Mouse (Mus musculus): ENCODE measurements around the gene Apol7a. TPM values are rescaled to one million over a fixed set of nuclear protein-coding genes. Genes with fewer than 3 reads are reported as not detected.
"Not testable (repeated sequence)": the region's sequence is repeated elsewhere in the genome, so short reads cannot be mapped to it uniquely, and the experiment has no call there.

The Apol7a gene
- polyA plus RNA-seq, 1 experiment from 2014 or later: 0.39 TPM

- not testable (repeated sequence) for H3K4me1 ChIP-seq (ENCODE audit: control insufficient read depth, insufficient read depth, low read length); ATAC-seq (replicated peaks; ENCODE audit: extremely low read depth, insufficient read depth, low FRiP score)
- 22% methylated on average over 4 of the region's 4 CpGs for WGBS
Observed at GRCm38 (mm10) chr15:77412695-77413094, 13.8 kb upstream of the Apol7a start.

GRCm38 (mm10) chr15:77411035-77411434 lies 12.1 kb upstream of the Apol7a start, which contains the start of gene Apol9a:
Apol9a (minus strand) TSS chr15:77411135.
- H3K27me3 ChIP-seq (ENCODE audit: control insufficient read depth, insufficient read depth, low read length); H3K4me3 ChIP-seq (ENCODE audit: low read length); H3K9me3 ChIP-seq (replicated peaks; ENCODE audit: control insufficient read depth, low read length); H3K9ac ChIP-seq (ENCODE audit: low read length); H3K4me2 ChIP-seq (ENCODE audit: low read depth, low read length); H3K4me1 ChIP-seq (ENCODE audit: control insufficient read depth, insufficient read depth, low read length); H3K36me3 ChIP-seq (ENCODE audit: control insufficient read depth, insufficient read depth); ATAC-seq (replicated peaks; ENCODE audit: extremely low read depth, insufficient read depth, low FRiP score); H3K27ac ChIP-seq (ENCODE audit: low read length): not testable (repeated sequence)
- no CpG with 5 or more reads among the region's 4 CpGs for WGBS

More at GRCm38 (mm10) chr15:77412695-77413094, 13.8 kb upstream of the Apol7a start:
- H3K9ac ChIP-seq (ENCODE audit: low read length); H3K36me3 ChIP-seq (ENCODE audit: control insufficient read depth, insufficient read depth); H3K27ac ChIP-seq (ENCODE audit: low read length); H3K9me3 ChIP-seq (replicated peaks; ENCODE audit: control insufficient read depth, low read length); H3K4me3 ChIP-seq (ENCODE audit: low read length); H3K4me2 ChIP-seq (ENCODE audit: low read depth, low read length); H3K27me3 ChIP-seq (ENCODE audit: control insufficient read depth, insufficient read depth, low read length): not testable (repeated sequence)

GRCm38 (mm10) chr15:77406370-77406769 lies 7.5 kb upstream of the Apol7a start:
- not testable (repeated sequence) for H3K4me2 ChIP-seq (ENCODE audit: low read depth, low read length); H3K9ac ChIP-seq (ENCODE audit: low read length); H3K4me1 ChIP-seq (ENCODE audit: control insufficient read depth, insufficient read depth, low read length); H3K27ac ChIP-seq (ENCODE audit: low read length); H3K4me3 ChIP-seq (ENCODE audit: low read length); H3K36me3 ChIP-seq (ENCODE audit: control insufficient read depth, insufficient read depth); H3K27me3 ChIP-seq (ENCODE audit: control insufficient read depth, insufficient read depth, low read length); H3K9me3 ChIP-seq (replicated peaks; ENCODE audit: control insufficient read depth, low read length)
- WGBS: 34% methylated on average over 10 of the region's 10 CpGs
- peak; percentile 52 for ATAC-seq (replicated peaks; ENCODE audit: extremely low read depth, insufficient read depth, low FRiP score)

GRCm38 (mm10) chr15:77397450-77398132 lies 1.3 kb downstream of the Apol7a start:
- peak; percentile 86 for ATAC-seq (replicated peaks; ENCODE audit: extremely low read depth, insufficient read depth, low FRiP score)
- Histone ChIP-seq H3K27ac (ENCODE audit: low read length) (peak overlapping the region; percentile 55; the same call in 1 of the 2 replicates), H3K4me2 (ENCODE audit: low read depth, low read length) (peak overlapping the region; percentile 6; the same call in 1 of the 2 replicates)
- H3K9me3 ChIP-seq (replicated peaks; ENCODE audit: control insufficient read depth, low read length); H3K27me3 ChIP-seq (ENCODE audit: control insufficient read depth, insufficient read depth, low read length); H3K4me1 ChIP-seq (ENCODE audit: control insufficient read depth, insufficient read depth, low read length); H3K9ac ChIP-seq (ENCODE audit: low read length); H3K4me3 ChIP-seq (ENCODE audit: low read length); H3K36me3 ChIP-seq (ENCODE audit: control insufficient read depth, insufficient read depth): not testable (repeated sequence)
- WGBS: 23% methylated on average over 11 of the region's 11 CpGs

GRCm38 (mm10) chr15:77393832-77394231 lies 5.1 kb downstream of the Apol7a start:
- 50% methylated on average over 3 of the region's 3 CpGs for WGBS
- H3K4me2 ChIP-seq (ENCODE audit: low read depth, low read length); H3K4me1 ChIP-seq (ENCODE audit: control insufficient read depth, insufficient read depth, low read length); H3K4me3 ChIP-seq (ENCODE audit: low read length); H3K36me3 ChIP-seq (ENCODE audit: control insufficient read depth, insufficient read depth); H3K9me3 ChIP-seq (replicated peaks; ENCODE audit: control insufficient read depth, low read length); H3K27ac ChIP-seq (ENCODE audit: low read length); H3K9ac ChIP-seq (ENCODE audit: low read length); H3K27me3 ChIP-seq (ENCODE audit: control insufficient read depth, insufficient read depth, low read length); ATAC-seq (replicated peaks; ENCODE audit: extremely low read depth, insufficient read depth, low FRiP score): not testable (repeated sequence)

GRCm38 (mm10) chr15:77387462-77387861 lies 11.4 kb downstream of the Apol7a start:
- H3K4me1 ChIP-seq (ENCODE audit: control insufficient read depth, insufficient read depth, low read length): no peaks in the 10 kb centered on the region
- no peak overlapping the region for H3K4me2 ChIP-seq (ENCODE audit: low read depth, low read length)
- no peak for ATAC-seq (replicated peaks; ENCODE audit: extremely low read depth, insufficient read depth, low FRiP score)
- no peaks in the 10 kb centered on the region for H3K9me3 ChIP-seq (replicated peaks; ENCODE audit: control insufficient read depth, low read length)
- H3K4me3 ChIP-seq (ENCODE audit: low read length): no peak overlapping the region
- H3K27ac ChIP-seq (ENCODE audit: low read length): no peak overlapping the region
- no peaks in the 10 kb centered on the region for H3K27me3 ChIP-seq (ENCODE audit: control insufficient read depth, insufficient read depth, low read length)
- no peak overlapping the region for H3K9ac ChIP-seq (ENCODE audit: low read length)
- WGBS: 83% methylated on average over 2 of the region's 2 CpGs
- no peaks in the 10 kb centered on the region for H3K36me3 ChIP-seq (ENCODE audit: control insufficient read depth, insufficient read depth)

GRCm38 (mm10) chr15:77384340-77385030 lies 14.4 kb downstream of the Apol7a start:
- H3K27ac ChIP-seq (ENCODE audit: low read length): no peak overlapping the region
- ATAC-seq (replicated peaks; ENCODE audit: extremely low read depth, insufficient read depth, low FRiP score): no peak
- no peaks in the 10 kb centered on the region for H3K36me3 ChIP-seq (ENCODE audit: control insufficient read depth, insufficient read depth)
- H3K27me3 ChIP-seq (ENCODE audit: control insufficient read depth, insufficient read depth, low read length): no peaks in the 10 kb centered on the region
- no peaks in the 10 kb centered on the region for H3K4me1 ChIP-seq (ENCODE audit: control insufficient read depth, insufficient read depth, low read length)
- no peak overlapping the region for H3K4me3 ChIP-seq (ENCODE audit: low read length)
- no peak overlapping the region for H3K4me2 ChIP-seq (ENCODE audit: low read depth, low read length)
- 86% methylated on average over 7 of the region's 7 CpGs for WGBS
- no peak overlapping the region for H3K9ac ChIP-seq (ENCODE audit: low read length)
- H3K9me3 ChIP-seq (replicated peaks; ENCODE audit: control insufficient read depth, low read length): no peaks in the 10 kb centered on the region

GRCm38 (mm10) chr15:77382880-77383279 lies 16.0 kb downstream of the Apol7a start:
- H3K36me3 ChIP-seq (ENCODE audit: control insufficient read depth, insufficient read depth): no peaks in the 10 kb centered on the region
- 52% methylated on average over 1 of the region's 1 CpGs for WGBS
- H3K27ac ChIP-seq (ENCODE audit: low read length): no peak overlapping the region
- no peaks in the 10 kb centered on the region for H3K27me3 ChIP-seq (ENCODE audit: control insufficient read depth, insufficient read depth, low read length)
- H3K4me3 ChIP-seq (ENCODE audit: low read length): no peak overlapping the region
- H3K9ac ChIP-seq (ENCODE audit: low read length): no peak overlapping the region
- H3K4me2 ChIP-seq (ENCODE audit: low read depth, low read length): no peak overlapping the region
- no peaks in the 10 kb centered on the region for H3K9me3 ChIP-seq (replicated peaks; ENCODE audit: control insufficient read depth, low read length)
- H3K4me1 ChIP-seq (ENCODE audit: control insufficient read depth, insufficient read depth, low read length): no peaks in the 10 kb centered on the region
- ATAC-seq (replicated peaks; ENCODE audit: extremely low read depth, insufficient read depth, low FRiP score): no peak

GRCm38 (mm10) chr15:77382271-77382850 lies 16.5 kb downstream of the Apol7a start:
- no peak overlapping the region for H3K4me2 ChIP-seq (ENCODE audit: low read depth, low read length)
- no peaks in the 10 kb centered on the region for H3K4me1 ChIP-seq (ENCODE audit: control insufficient read depth, insufficient read depth, low read length)
- no peaks in the 10 kb centered on the region for H3K36me3 ChIP-seq (ENCODE audit: control insufficient read depth, insufficient read depth)
- no peaks in the 10 kb centered on the region for H3K9me3 ChIP-seq (replicated peaks; ENCODE audit: control insufficient read depth, low read length)
- no peak for ATAC-seq (replicated peaks; ENCODE audit: extremely low read depth, insufficient read depth, low FRiP score)
- 80% methylated on average over 11 of the region's 11 CpGs for WGBS
- H3K27me3 ChIP-seq (ENCODE audit: control insufficient read depth, insufficient read depth, low read length): no peaks in the 10 kb centered on the region
- no peak overlapping the region for H3K27ac ChIP-seq (ENCODE audit: low read length)
- H3K4me3 ChIP-seq (ENCODE audit: low read length): no peak overlapping the region
- no peak overlapping the region for H3K9ac ChIP-seq (ENCODE audit: low read length)
